Mouse (Mus musculus) lung, postnatal 14 days (tissue): ENCODE data around the gene Pnkp.

Experiments used
- DNase-seq: peaks from one replicate; pipeline ENCODE4 v3.0.0; 2021

Gene Pnkp

GRCm38 (mm10) chr7:44853596-44854355 is 3.2 kb upstream of the Pnkp start:
- no peak for DNase-seq

- peak; percentile 83 for DNase-seq
Observed at GRCm38 (mm10) chr7:44854356-44855031, 2.4 kb upstream of the Pnkp start.

GRCm38 (mm10) chr7:44855036-44855435 is 1.9 kb upstream of the Pnkp start:
- DNase-seq = no peak

GRCm38 (mm10) chr7:44856265-44856916 is 548 bp upstream of the Pnkp start:
- DNase-seq = no peak

GRCm38 (mm10) chr7:44857905-44858304 is 966 bp downstream of the Pnkp start:
- DNase-seq = peak; percentile 50

GRCm38 (mm10) chr7:44859896-44860295 is 3.0 kb downstream of the Pnkp start:
- DNase-seq = no peak

- peak; percentile 78 for DNase-seq
Observed at GRCm38 (mm10) chr7:44860576-44861428, 3.9 kb downstream of the Pnkp start.

GRCm38 (mm10) chr7:44861429-44861816 is 4.5 kb downstream of the Pnkp start:
- no peak for DNase-seq

GRCm38 (mm10) chr7:44862434-44862833 is 5.5 kb downstream of the Pnkp start:
- DNase-seq = no peak

GRCm38 (mm10) chr7:44863210-44863609 is 6.3 kb downstream of the Pnkp start:
- DNase-seq = no peak

- no peak for DNase-seq
Observed at GRCm38 (mm10) chr7:44863982-44864494, 7.1 kb downstream of the Pnkp start.

GRCm38 (mm10) chr7:44864595-44865542 is 7.9 kb downstream of the Pnkp start:
- peak; percentile 37 for DNase-seq

- peak; percentile 66 for DNase-seq
Observed at GRCm38 (mm10) chr7:44866276-44867009, 9.5 kb downstream of the Pnkp start.

GRCm38 (mm10) chr7:44867010-44867702 is 10.2 kb downstream of the Pnkp start:
- DNase-seq = no peak

GRCm38 (mm10) chr7:44867802-44868201 is 10.9 kb downstream of the Pnkp start:
- no peak for DNase-seq

GRCm38 (mm10) chr7:44868465-44868864 is 11.5 kb downstream of the Pnkp start:
- peak; percentile 63 for DNase-seq

- peak; percentile 72 for DNase-seq
Observed at GRCm38 (mm10) chr7:44868919-44869696, 12.2 kb downstream of the Pnkp start.

GRCm38 (mm10) chr7:44869697-44870528 is 13.0 kb downstream of the Pnkp start, which contains the start of gene Ptov1:
Ptov1 (minus strand) TSS chr7:44869788.
- peak; percentile 89 for DNase-seq
